Mouse (Mus musculus): ENCODE data around the gene Cep72.

DNA sequence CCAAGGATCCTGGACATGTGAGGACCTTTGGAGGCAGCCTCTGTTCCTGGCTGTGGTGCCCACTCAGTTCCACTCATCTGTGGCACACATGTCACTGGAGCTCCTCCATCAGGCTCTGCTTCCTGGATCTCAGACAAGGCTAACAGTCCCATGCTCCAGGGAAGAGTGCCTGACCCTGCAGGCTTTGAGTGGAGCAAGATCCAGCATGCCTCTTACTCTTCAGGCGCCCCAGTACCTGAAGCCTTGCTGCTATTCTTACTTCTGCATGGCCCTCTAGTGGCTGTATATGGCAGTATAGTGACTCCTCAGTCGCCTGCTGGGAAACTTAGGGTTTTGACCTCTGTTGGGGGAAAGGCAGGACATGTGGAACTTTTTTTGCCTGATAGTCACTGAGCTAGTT lies 35.9 kb downstream of the Cep72 start:
- TF ChIP-seq CTCF (IDR thresholded peaks at IDR 0.05; ENCODE audit: low read depth, low read length) (0 out of 2 replicates have a peak, but pooled peaks have one; percentile 27), GATA1 (IDR thresholded peaks at IDR 0.05; ENCODE audit: borderline replicate concordance, low read length) (no peak), TAL1 (conservative IDR thresholded peaks at IDR 0.05; ENCODE audit: low read depth, low read length) (no peak), POLR2AphosphoS5 (IDR thresholded peaks at IDR 0.05; ENCODE audit: insufficient replicate concordance, low read depth, low read length) (no peak), GATA2 (IDR thresholded peaks at IDR 0.05; ENCODE audit: borderline replicate concordance, low read depth, low read length) (no peak)
